Mouse (Mus musculus): ENCODE data around the gene Adam19.

- TF ChIP-seq CTCF (IDR thresholded peaks at IDR 0.05; ENCODE audit: low read depth): no peak
- TF ChIP-seq EP300 (IDR thresholded peaks at IDR 0.05; ENCODE audit: low read depth): peak; percentile 76
Measured at GRCm38 (mm10) chr11:46069408-46070003, 13.7 kb downstream of the Adam19 start.
